Mouse (Mus musculus): ENCODE measurements at regions not wholly inside any gene's neighbourhood (a gene's known extent, or its start where the extent isn't known, plus 50 kb on each side); places are given as distances from the start of the nearest gene placed in this dataset.

- ATAC-seq (ENCODE audit: low FRiP score) (no peak), DNase-seq (ENCODE audit: low spot score) (no peak)
- Histone ChIP-seq H3K4me1 (replicated peaks; ENCODE audit: control insufficient read depth, insufficient read depth, low read length) (no peaks in the 10 kb centered on the region), H3K9ac (ENCODE audit: low read depth, low read length) (no peak overlapping the region), H3K27ac (ENCODE audit: low read depth, low read length) (no peak overlapping the region), H3K27me3 (ENCODE audit: control insufficient read depth, insufficient read depth, low read length) (no peaks in the 10 kb centered on the region), H3K4me3 (ENCODE audit: low read depth, low read length) (no peak overlapping the region), H3K36me3 (ENCODE audit: control insufficient read depth, insufficient read depth, low read length) (no peaks in the 10 kb centered on the region), H3K4me2 (replicated peaks; ENCODE audit: low read depth, low read length) (no peak overlapping the region), H3K9me3 (ENCODE audit: control insufficient read depth, low read length) (no peaks in the 10 kb centered on the region)
- 71% methylated on average over 1 of the region's 1 CpGs for whole genome bisulfite sequencing
Measured at GRCm38 (mm10) chr7:51265896-51266295, 244.9 kb upstream of the Ano5 start.

DNA sequence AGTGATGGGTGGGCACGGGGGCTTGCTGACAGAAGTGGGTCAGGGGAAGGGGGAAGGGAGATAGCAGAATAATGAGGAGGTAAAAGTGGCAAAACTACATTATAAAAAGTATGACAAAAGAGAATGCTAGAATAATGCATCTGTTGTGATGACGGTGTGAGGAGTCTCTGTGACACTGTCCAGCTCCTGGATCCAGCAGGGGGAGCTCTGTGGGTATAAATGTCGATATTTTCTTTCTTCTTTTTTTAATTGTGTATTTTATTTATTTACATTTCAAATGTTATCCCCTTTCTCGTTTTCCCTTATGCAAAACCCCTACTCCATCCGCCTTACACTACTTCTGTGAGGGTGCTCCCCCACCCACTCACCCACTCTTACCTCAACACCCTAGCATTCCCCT is 243.9 kb upstream of the Ano5 start:
- Histone ChIP-seq H3K36me3 (ENCODE audit: control insufficient read depth, insufficient read depth, low read length) (no peaks in the 10 kb centered on the region), H3K9ac (ENCODE audit: low read depth, low read length) (no peak overlapping the region), H3K4me1 (replicated peaks; ENCODE audit: control insufficient read depth, insufficient read depth, low read length) (no peaks in the 10 kb centered on the region), H3K27me3 (ENCODE audit: control insufficient read depth, insufficient read depth, low read length) (no peaks in the 10 kb centered on the region), H3K27ac (ENCODE audit: low read depth, low read length) (no peak overlapping the region), H3K4me3 (ENCODE audit: low read depth, low read length) (no peak overlapping the region), H3K9me3 (ENCODE audit: control insufficient read depth, low read length) (no peaks in the 10 kb centered on the region), H3K4me2 (replicated peaks; ENCODE audit: low read depth, low read length) (no peak overlapping the region)
- no peak for DNase-seq (ENCODE audit: low spot score)
- 66% methylated on average over 5 of the region's 5 CpGs for WGBS
- ATAC-seq (ENCODE audit: low FRiP score): no peak

- H3K4me2 ChIP-seq (replicated peaks; ENCODE audit: low read depth, low read length): no peak overlapping the region
Measured at GRCm38 (mm10) chr7:51268743-51269142, 242.1 kb upstream of the Ano5 start.

DNA sequence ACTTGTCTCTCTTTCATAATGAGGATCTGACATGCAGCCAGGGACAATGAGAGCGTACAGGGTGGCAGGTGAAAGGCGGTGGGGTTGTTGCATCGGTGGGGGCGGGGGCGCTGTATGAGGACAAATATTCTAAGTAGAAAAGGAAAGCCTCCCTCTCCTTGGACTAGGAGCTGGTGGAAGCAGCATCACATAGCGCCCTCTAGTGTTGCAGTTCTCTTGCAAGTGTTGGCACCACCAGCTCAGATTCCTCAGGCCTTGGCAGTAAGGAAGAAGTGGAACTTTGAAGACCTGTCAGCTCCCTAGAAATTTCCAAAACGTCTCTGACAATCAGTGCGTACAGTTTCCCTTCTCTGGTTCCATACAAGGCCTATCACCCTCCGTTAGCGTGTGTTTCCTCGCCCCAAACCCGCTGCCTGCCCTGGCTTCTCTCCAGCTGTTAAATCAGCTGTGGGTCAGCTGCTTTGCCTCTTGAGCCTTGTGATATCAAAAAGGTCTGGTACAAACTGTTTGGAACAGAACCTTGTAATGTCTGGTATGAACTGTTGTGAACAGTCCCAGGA is 240.2 kb upstream of the Ano5 start:
- no peak overlapping the region for H3K27ac ChIP-seq (ENCODE audit: low read depth, low read length)
- ATAC-seq (ENCODE audit: low FRiP score): no peak; the same call in 1 of the 2 replicates
- H3K9me3 ChIP-seq (ENCODE audit: control insufficient read depth, low read length): no peaks in the 10 kb centered on the region
- no peaks in the 10 kb centered on the region for H3K4me1 ChIP-seq (replicated peaks; ENCODE audit: control insufficient read depth, insufficient read depth, low read length)
- WGBS: 66% methylated on average over 12 of the region's 12 CpGs
- H3K4me2 ChIP-seq (replicated peaks; ENCODE audit: low read depth, low read length): no peak overlapping the region
- no peaks in the 10 kb centered on the region for H3K36me3 ChIP-seq (ENCODE audit: control insufficient read depth, insufficient read depth, low read length)
- no peak overlapping the region for H3K9ac ChIP-seq (ENCODE audit: low read depth, low read length)
- H3K27me3 ChIP-seq (ENCODE audit: control insufficient read depth, insufficient read depth, low read length): no peaks in the 10 kb centered on the region
- H3K4me3 ChIP-seq (ENCODE audit: low read depth, low read length): no peak overlapping the region
- DNase-seq (ENCODE audit: low spot score): peak; percentile 57

More at GRCm38 (mm10) chr7:51268743-51269142, 242.1 kb upstream of the Ano5 start:
- DNase-seq (ENCODE audit: low spot score): no peak
- H3K9ac ChIP-seq (ENCODE audit: low read depth, low read length): no peak overlapping the region
- no peaks in the 10 kb centered on the region for H3K9me3 ChIP-seq (ENCODE audit: control insufficient read depth, low read length)
- no peak overlapping the region for H3K27ac ChIP-seq (ENCODE audit: low read depth, low read length)
- H3K4me1 ChIP-seq (replicated peaks; ENCODE audit: control insufficient read depth, insufficient read depth, low read length): no peaks in the 10 kb centered on the region
- no peak overlapping the region for H3K4me3 ChIP-seq (ENCODE audit: low read depth, low read length)
- no peaks in the 10 kb centered on the region for H3K27me3 ChIP-seq (ENCODE audit: control insufficient read depth, insufficient read depth, low read length)
- no peak for ATAC-seq (ENCODE audit: low FRiP score)
- H3K36me3 ChIP-seq (ENCODE audit: control insufficient read depth, insufficient read depth, low read length): no peaks in the 10 kb centered on the region
- 29% methylated on average over 4 of the region's 4 CpGs for WGBS

DNA sequence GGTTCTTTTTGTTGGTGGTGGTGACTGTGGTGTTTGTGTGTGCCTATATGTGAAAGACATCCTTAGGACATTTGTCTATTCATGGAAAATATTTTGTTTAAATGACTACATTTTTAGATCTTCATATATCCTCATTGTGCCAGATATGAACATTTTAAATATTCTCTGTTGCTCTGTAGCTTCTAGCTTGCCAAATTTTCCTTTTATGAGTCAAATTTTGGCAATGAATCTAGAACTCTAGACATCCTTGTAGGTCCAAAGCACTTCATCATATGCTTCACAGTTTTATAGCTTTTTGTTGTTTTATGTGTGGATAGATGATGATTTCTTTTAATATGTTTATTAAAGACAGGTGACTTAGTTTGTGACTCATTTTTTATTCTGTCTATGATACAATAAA is 229.4 kb upstream of the Ano5 start:
- H3K4me1 ChIP-seq (replicated peaks; ENCODE audit: control insufficient read depth, insufficient read depth, low read length): no peaks in the 10 kb centered on the region
- H3K9ac ChIP-seq (ENCODE audit: low read depth, low read length): no peak overlapping the region
- no peak for ATAC-seq (ENCODE audit: low FRiP score)
- no peaks in the 10 kb centered on the region for H3K36me3 ChIP-seq (ENCODE audit: control insufficient read depth, insufficient read depth, low read length)
- no peak overlapping the region for H3K4me3 ChIP-seq (ENCODE audit: low read depth, low read length)
- H3K9me3 ChIP-seq (ENCODE audit: control insufficient read depth, low read length): no peaks in the 10 kb centered on the region
- no peak for DNase-seq (ENCODE audit: low spot score)
- H3K27me3 ChIP-seq (ENCODE audit: control insufficient read depth, insufficient read depth, low read length): no peaks in the 10 kb centered on the region
- no peak overlapping the region for H3K4me2 ChIP-seq (replicated peaks; ENCODE audit: low read depth, low read length)
- no peak overlapping the region for H3K27ac ChIP-seq (ENCODE audit: low read depth, low read length)

DNA sequence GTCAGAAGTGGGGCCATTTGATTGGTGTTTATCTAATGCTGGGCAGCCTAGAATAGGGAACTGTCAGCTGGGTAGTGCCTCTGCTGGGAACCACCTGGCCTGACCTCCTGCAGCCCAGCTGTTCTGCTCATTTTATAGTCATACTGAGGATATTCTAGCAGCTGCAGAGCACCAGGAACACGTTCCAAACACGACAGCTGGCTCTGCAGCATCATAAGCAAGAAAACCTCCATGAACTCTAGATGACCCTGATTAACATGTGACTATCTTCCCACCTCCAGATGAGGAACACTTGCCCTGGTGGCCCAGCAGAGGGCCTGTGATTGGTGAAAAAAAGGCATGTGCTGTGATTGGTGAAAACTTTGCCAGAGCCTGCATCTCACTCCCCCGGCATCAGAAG is 210.6 kb upstream of the Ano5 start:
- Histone ChIP-seq H3K4me2 (replicated peaks; ENCODE audit: low read depth, low read length) (no peak overlapping the region), H3K9me3 (ENCODE audit: control insufficient read depth, low read length) (no peaks in the 10 kb centered on the region), H3K4me1 (replicated peaks; ENCODE audit: control insufficient read depth, insufficient read depth, low read length) (no peaks in the 10 kb centered on the region), H3K4me3 (ENCODE audit: low read depth, low read length) (no peak overlapping the region), H3K27ac (ENCODE audit: low read depth, low read length) (no peak overlapping the region), H3K9ac (ENCODE audit: low read depth, low read length) (no peak overlapping the region), H3K36me3 (ENCODE audit: control insufficient read depth, insufficient read depth, low read length) (no peaks in the 10 kb centered on the region), H3K27me3 (ENCODE audit: control insufficient read depth, insufficient read depth, low read length) (no peaks in the 10 kb centered on the region)
- 31% methylated on average over 3 of the region's 3 CpGs for WGBS
- ATAC-seq (ENCODE audit: low FRiP score): peak; percentile 35; the same call in 1 of the 2 replicates
- DNase-seq (ENCODE audit: low spot score): peak; percentile 10

DNA sequence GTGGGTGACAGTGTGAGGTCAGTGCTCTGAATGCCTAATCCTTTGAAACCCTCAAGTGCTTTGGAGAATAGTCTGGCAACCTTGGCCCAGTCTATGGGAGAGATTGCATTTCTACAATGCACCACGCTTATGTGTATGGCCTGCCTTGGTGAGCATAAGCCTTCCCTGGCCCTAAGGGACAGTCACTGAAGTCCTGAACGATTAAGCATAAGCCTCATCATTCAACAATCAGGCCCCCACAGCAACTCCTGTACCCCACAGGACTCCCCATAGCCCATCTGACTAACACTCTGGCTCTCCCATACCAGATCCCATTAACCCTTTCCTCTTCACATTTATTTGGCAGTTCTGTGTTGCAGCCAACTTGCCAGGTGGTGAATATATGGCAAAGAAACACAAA is 203.1 kb upstream of the Ano5 start:
- H3K4me1 ChIP-seq (replicated peaks; ENCODE audit: control insufficient read depth, insufficient read depth, low read length): no peaks in the 10 kb centered on the region
- H3K4me3 ChIP-seq (ENCODE audit: low read depth, low read length): no peak overlapping the region
- H3K27me3 ChIP-seq (ENCODE audit: control insufficient read depth, insufficient read depth, low read length): no peaks in the 10 kb centered on the region
- H3K4me2 ChIP-seq (replicated peaks; ENCODE audit: low read depth, low read length): no peak overlapping the region
- no peak for ATAC-seq (ENCODE audit: low FRiP score)
- DNase-seq (ENCODE audit: low spot score): no peak
- H3K9me3 ChIP-seq (ENCODE audit: control insufficient read depth, low read length): no peaks in the 10 kb centered on the region
- WGBS: 82% methylated on average over 2 of the region's 2 CpGs
- no peaks in the 10 kb centered on the region for H3K36me3 ChIP-seq (ENCODE audit: control insufficient read depth, insufficient read depth, low read length)
- H3K27ac ChIP-seq (ENCODE audit: low read depth, low read length): no peak overlapping the region
- H3K9ac ChIP-seq (ENCODE audit: low read depth, low read length): no peak overlapping the region

- H3K9ac ChIP-seq (ENCODE audit: low read depth, low read length): no peak overlapping the region
- no peaks in the 10 kb centered on the region for H3K4me1 ChIP-seq (replicated peaks; ENCODE audit: control insufficient read depth, insufficient read depth, low read length)
- no peaks in the 10 kb centered on the region for H3K27me3 ChIP-seq (ENCODE audit: control insufficient read depth, insufficient read depth, low read length)
- H3K9me3 ChIP-seq (ENCODE audit: control insufficient read depth, low read length): no peaks in the 10 kb centered on the region
- H3K36me3 ChIP-seq (ENCODE audit: control insufficient read depth, insufficient read depth, low read length): no peaks in the 10 kb centered on the region
- no peak for DNase-seq (ENCODE audit: low spot score)
- H3K4me2 ChIP-seq (replicated peaks; ENCODE audit: low read depth, low read length): no peak overlapping the region
- 59% methylated on average over 3 of the region's 3 CpGs for WGBS
- no peak for ATAC-seq (ENCODE audit: low FRiP score)
- no peak overlapping the region for H3K4me3 ChIP-seq (ENCODE audit: low read depth, low read length)
- no peak overlapping the region for H3K27ac ChIP-seq (ENCODE audit: low read depth, low read length)
Measured at GRCm38 (mm10) chr7:51310191-51310590, 200.6 kb upstream of the Ano5 start.

DNA sequence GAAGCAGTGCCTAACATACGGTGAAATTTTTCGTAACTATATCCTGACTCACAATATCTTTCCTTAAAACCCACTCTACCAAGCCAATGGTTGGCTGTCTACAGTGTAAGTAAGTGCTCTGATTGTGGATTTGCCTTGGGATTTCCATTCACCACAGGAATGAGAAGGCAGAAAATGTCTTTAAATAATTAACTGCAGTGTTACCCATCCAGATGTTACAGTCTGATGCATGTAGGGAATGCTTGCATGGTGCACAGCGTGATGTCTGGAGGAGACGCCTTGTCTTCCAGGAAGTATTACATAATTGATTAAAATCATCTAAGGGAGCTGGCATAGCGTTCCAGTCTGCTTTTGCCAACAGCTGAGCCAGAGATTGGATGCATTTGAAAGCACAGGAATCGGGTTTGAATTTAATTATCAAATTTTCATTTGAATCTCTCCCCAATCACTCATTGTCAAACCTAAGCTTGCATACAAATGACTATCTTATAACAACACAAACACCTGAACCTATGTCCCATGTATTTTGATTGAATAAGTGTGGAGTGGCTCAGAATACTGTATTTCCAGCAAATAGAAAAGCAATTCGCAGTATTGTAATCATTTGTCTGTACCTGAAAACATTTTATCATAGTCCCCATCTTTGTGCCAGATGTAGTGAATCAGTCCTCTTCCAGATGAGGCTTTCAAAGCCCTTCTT is 170.8 kb upstream of the Ano5 start:
- no peak overlapping the region for H3K9ac ChIP-seq (ENCODE audit: low read depth, low read length)
- no peaks in the 10 kb centered on the region for H3K4me1 ChIP-seq (replicated peaks; ENCODE audit: control insufficient read depth, insufficient read depth, low read length)
- WGBS: 68% methylated on average over 7 of the region's 7 CpGs
- H3K27me3 ChIP-seq (ENCODE audit: control insufficient read depth, insufficient read depth, low read length): no peaks in the 10 kb centered on the region
- no peak overlapping the region for H3K4me3 ChIP-seq (ENCODE audit: low read depth, low read length)
- DNase-seq (ENCODE audit: low spot score) (no peak), ATAC-seq (ENCODE audit: low FRiP score) (peak; percentile 30; the same call in 1 of the 2 replicates)
- no peak overlapping the region for H3K27ac ChIP-seq (ENCODE audit: low read depth, low read length)
- H3K4me2 ChIP-seq (replicated peaks; ENCODE audit: low read depth, low read length): no peak overlapping the region
- no peaks in the 10 kb centered on the region for H3K9me3 ChIP-seq (ENCODE audit: control insufficient read depth, low read length)
- H3K36me3 ChIP-seq (ENCODE audit: control insufficient read depth, insufficient read depth, low read length): no peaks in the 10 kb centered on the region
